Mouse (Mus musculus) embryonic facial prominence, embryonic 14.5 days (tissue): ENCODE results near the gene Nfatc2. TPM values are rescaled to one million over a fixed set of nuclear protein-coding genes. Genes with fewer than 3 reads are reported as not detected.

Experiments used
- ATAC-seq: fragments of 200-750 bp; cut with Nextera tagmentation; 2 replicates; pipeline ENCODE4 v1.8.0; 2017; ENCODE audit warnings: low read depth, moderate number of reproducible peaks, moderate TSS enrichment
- DNase-seq: peaks from one replicate; pipeline ENCODE4 v3.0.0-alpha.2; 2015; ENCODE audit warnings: low spot score
- H3K27ac ChIP-seq: fragments of 300-500 bp; sonication (generic); replicated peaks from 2 replicates; pipeline ENCODE4 v1.5.1; 2014; ENCODE audit warnings: low read depth, mild to moderate bottlenecking, low read length, moderate library complexity
- H3K27me3 ChIP-seq: fragments of 300-500 bp; sonication (generic); replicated peaks from 2 replicates; pipeline ENCODE4 v1.6.1; 2014; ENCODE audit warnings: low read length; ENCODE audit not compliant: control insufficient read depth, insufficient read depth
- H3K36me3 ChIP-seq: fragments of 300-500 bp; sonication (generic); 2 replicates; pipeline ENCODE4 v1.6.1; 2014; ENCODE audit warnings: low read length, mixed read lengths; ENCODE audit not compliant: control insufficient read depth, insufficient read depth
- H3K4me1 ChIP-seq: fragments of 300-500 bp; sonication (generic); 2 replicates; pipeline ENCODE4 v1.6.1; 2014; ENCODE audit warnings: antibody characterized with exemption, low read length; ENCODE audit not compliant: control insufficient read depth, insufficient read depth
- H3K4me2 ChIP-seq: fragments of 300-500 bp; sonication (generic); 2 replicates; pipeline ENCODE4 v1.6.1; 2014; ENCODE audit warnings: low read depth, mild to moderate bottlenecking, low read length, moderate library complexity, mixed read lengths
- H3K4me3 ChIP-seq: fragments of 300-500 bp; sonication (generic); 2 replicates; pipeline ENCODE4 v1.5.1; 2014; ENCODE audit warnings: low read depth, mild to moderate bottlenecking, low read length
- H3K9ac ChIP-seq: fragments of 300-500 bp; sonication (generic); 2 replicates; pipeline ENCODE4 v1.6.1; 2014; ENCODE audit warnings: low read depth, mild to moderate bottlenecking, low read length, moderate library complexity, mixed read lengths
- H3K9me3 ChIP-seq: fragments of 300-500 bp; sonication (generic); 2 replicates; pipeline ENCODE4 v1.6.1; 2016; ENCODE audit warnings: low read length; ENCODE audit not compliant: control insufficient read depth
- WGBS: fragments of 180-500 bp; shearing (Covaris S2); extraction: QIAGEN DNeasy Blood & Tissue Kit; methylation state at CpG from one replicate; pipeline ENCODE4 v1.1.7; 2014; 5-methylcytosine and 5-hydroxymethylcytosine counted together
- polyA plus RNA-seq: library from polyadenylated mRNA; unstranded; fragments of >200 nt; fragmentation: Nextera tagmentation; extraction: Ambion mirVana; gene quantifications from 2 replicates; pipeline ENCODE4 v1.2.1, GENCODE M21; 2014

Gene Nfatc2
- polyA plus RNA-seq, 1 experiment from 2014 or later: 5.8 TPM

- Histone ChIP-seq H3K36me3 (no peaks in the 10 kb centered on the region), H3K27ac (no peak overlapping the region), H3K9me3 (no peaks in the 10 kb centered on the region), H3K4me1 (no peaks in the 10 kb centered on the region), H3K4me2 (no peak overlapping the region), H3K27me3 (peaks cover 30% of the 10 kb centered on the region), H3K4me3 (no peak overlapping the region), H3K9ac (no peak overlapping the region)
- no peak for DNase-seq
- 73% methylated on average over 7 of the region's 7 CpGs for WGBS
- no peak for ATAC-seq
Observed at GRCm38 (mm10) chr2:168595693-168596092, 5.8 kb downstream of the Nfatc2 start.

GRCm38 (mm10) chr2:168593676-168594075 lies 7.8 kb downstream of the Nfatc2 start:
- Histone ChIP-seq H3K36me3 (no peaks in the 10 kb centered on the region), H3K27me3 (peaks cover 34% of the 10 kb centered on the region), H3K4me3 (no peak overlapping the region), H3K27ac (no peak overlapping the region), H3K4me2 (no peak overlapping the region), H3K9ac (no peak overlapping the region), H3K9me3 (no peaks in the 10 kb centered on the region), H3K4me1 (peaks cover 14% of the 10 kb centered on the region)
- ATAC-seq: no peak
- DNase-seq: no peak
- WGBS: 82% methylated on average over 6 of the region's 6 CpGs

- H3K4me2 ChIP-seq: no peak overlapping the region
- no peaks in the 10 kb centered on the region for H3K36me3 ChIP-seq
- no peak overlapping the region for H3K4me3 ChIP-seq
- no peak overlapping the region for H3K9ac ChIP-seq
- DNase-seq (no peak), ATAC-seq (no peak)
- WGBS: 83% methylated on average over 5 of the region's 5 CpGs
- no peaks in the 10 kb centered on the region for H3K9me3 ChIP-seq
- peaks cover 35% of the 10 kb centered on the region for H3K27me3 ChIP-seq
- H3K27ac ChIP-seq: no peak overlapping the region
- H3K4me1 ChIP-seq: peaks cover 18% of the 10 kb centered on the region
Observed at GRCm38 (mm10) chr2:168593004-168593403, 8.5 kb downstream of the Nfatc2 start.

- peaks cover 18% of the 10 kb centered on the region for H3K4me1 ChIP-seq
- H3K4me2 ChIP-seq: no peak overlapping the region
- no peak overlapping the region for H3K27ac ChIP-seq
- no peaks in the 10 kb centered on the region for H3K9me3 ChIP-seq
- no peak overlapping the region for H3K9ac ChIP-seq
- H3K4me3 ChIP-seq: no peak overlapping the region
- no peaks in the 10 kb centered on the region for H3K36me3 ChIP-seq
- ATAC-seq: no peak
- peaks cover 35% of the 10 kb centered on the region for H3K27me3 ChIP-seq
- no peak for DNase-seq
- 80% methylated on average over 2 of the region's 2 CpGs for WGBS
Observed at GRCm38 (mm10) chr2:168591076-168591475, 10.4 kb downstream of the Nfatc2 start.

- H3K4me3 ChIP-seq: peak overlapping the region; percentile 39
- H3K36me3 ChIP-seq: no peaks in the 10 kb centered on the region
- peaks cover 35% of the 10 kb centered on the region for H3K27me3 ChIP-seq
- DNase-seq (no peak), ATAC-seq (no peak)
- H3K27ac ChIP-seq: no peak overlapping the region
- peaks cover 18% of the 10 kb centered on the region for H3K4me1 ChIP-seq
- H3K9me3 ChIP-seq: no peaks in the 10 kb centered on the region
- peak overlapping the region; percentile 52 for H3K4me2 ChIP-seq
- H3K9ac ChIP-seq: no peak overlapping the region
- WGBS: 49% methylated on average over 10 of the region's 10 CpGs
Observed at GRCm38 (mm10) chr2:168590556-168590955, 10.9 kb downstream of the Nfatc2 start.

- Histone ChIP-seq H3K4me2 (peak overlapping the region; percentile 52), H3K9ac (peak overlapping the region; percentile 46), H3K27me3 (peaks cover 35% of the 10 kb centered on the region), H3K27ac (no peak overlapping the region), H3K36me3 (no peaks in the 10 kb centered on the region), H3K4me3 (peak overlapping the region; percentile 39), H3K4me1 (peaks cover 18% of the 10 kb centered on the region), H3K9me3 (no peaks in the 10 kb centered on the region)
- WGBS: 9% methylated on average over 19 of the region's 38 CpGs
- peak; percentile 73 for ATAC-seq
- no peak for DNase-seq
Observed at GRCm38 (mm10) chr2:168590168-168590551, 11.3 kb downstream of the Nfatc2 start.

- Histone ChIP-seq H3K9ac (peak overlapping the region; percentile 46), H3K4me1 (peaks cover 18% of the 10 kb centered on the region), H3K36me3 (no peaks in the 10 kb centered on the region), H3K9me3 (no peaks in the 10 kb centered on the region), H3K4me2 (peak overlapping the region; percentile 52), H3K27ac (no peak overlapping the region), H3K27me3 (peaks cover 35% of the 10 kb centered on the region), H3K4me3 (peak overlapping the region; percentile 39)
- ATAC-seq: peak; percentile 47; the same call in 1 of the 2 replicates
- 10% methylated on average over 20 of the region's 21 CpGs for WGBS
- DNase-seq: no peak
Observed at GRCm38 (mm10) chr2:168589368-168590167, 11.9 kb downstream of the Nfatc2 start.

- peaks cover 35% of the 10 kb centered on the region for H3K27me3 ChIP-seq
- peaks cover 18% of the 10 kb centered on the region for H3K4me1 ChIP-seq
- DNase-seq (no peak), ATAC-seq (no peak)
- no peaks in the 10 kb centered on the region for H3K9me3 ChIP-seq
- H3K36me3 ChIP-seq: no peaks in the 10 kb centered on the region
- 35% methylated on average over 11 of the region's 11 CpGs for WGBS
- H3K4me2 ChIP-seq: peak overlapping the region; percentile 52
- H3K27ac ChIP-seq: no peak overlapping the region
- peak overlapping the region; percentile 39 for H3K4me3 ChIP-seq
- no peak overlapping the region for H3K9ac ChIP-seq
Observed at GRCm38 (mm10) chr2:168588591-168589367, 12.7 kb downstream of the Nfatc2 start.
